Mouse (Mus musculus) liver, adult 2 months (tissue): ENCODE results near the gene Zfp106. TPM values are rescaled to one million over a fixed set of nuclear protein-coding genes. Genes with fewer than 3 reads are reported as not detected.

Experiments used
- DNase-seq: peaks from one replicate; pipeline ENCODE4 v3.0.0-alpha.2; 2011; ENCODE audit warnings: low read depth, low spot score; ENCODE audit errors: extremely low read depth
- H3K27ac ChIP-seq: fragments of 200-500 bp; replicated peaks from 2 replicates; pipeline ENCODE4 v1.5.1; 2012; ENCODE audit warnings: low read depth, mild to moderate bottlenecking, control low read depth, inconsistent platforms, low read length; ENCODE audit not compliant: insufficient read depth
- H3K27me3 ChIP-seq: fragments of 200-500 bp; 2 replicates; pipeline ENCODE4 v1.6.1; 2012; ENCODE audit warnings: mild to moderate bottlenecking, moderate library complexity, low read length, inconsistent platforms; ENCODE audit not compliant: control insufficient read depth, insufficient read depth
- H3K36me3 ChIP-seq: fragments of 200-500 bp; 2 replicates; pipeline ENCODE4 v1.6.1; 2012; ENCODE audit warnings: low read length, inconsistent platforms; ENCODE audit not compliant: control insufficient read depth, insufficient read depth
- H3K4me1 ChIP-seq: fragments of 200-500 bp; 2 replicates; pipeline ENCODE4 v1.6.1; 2011; ENCODE audit warnings: low read length; ENCODE audit not compliant: control insufficient read depth, insufficient read depth
- H3K4me3 ChIP-seq: fragments of 200-500 bp; 2 replicates; pipeline ENCODE4 v1.5.1; 2011; ENCODE audit warnings: low read depth, mild to moderate bottlenecking, control low read depth, low read length, moderate library complexity; ENCODE audit not compliant: insufficient read depth
- H3K79me2 ChIP-seq: fragments of 200-500 bp; 2 replicates; pipeline ENCODE4 v1.6.1; 2012; ENCODE audit warnings: inconsistent platforms, mild to moderate bottlenecking, low read length, moderate library complexity; ENCODE audit not compliant: control insufficient read depth, insufficient read depth
- H3K9ac ChIP-seq: fragments of 200-500 bp; 2 replicates; pipeline ENCODE4 v1.6.1; 2012; ENCODE audit warnings: low read depth, mild to moderate bottlenecking, control low read depth, inconsistent platforms, low read length
- CTCF ChIP-seq: fragments of 200-500 bp; IDR thresholded peaks from 2 replicates; pipeline ENCODE4 v1.5.1; 2011; ENCODE audit warnings: low read depth, low read length, control low read depth
- POLR2A ChIP-seq: fragments of 200-500 bp; IDR thresholded peaks from 2 replicates; pipeline ENCODE4 v1.6.1; 2011; ENCODE audit warnings: low read length, control low read depth; ENCODE audit not compliant: insufficient read depth; ENCODE audit errors: extremely low read depth
- whole genome bisulfite sequencing: fragments of 180-500 bp; shearing (Covaris S2); methylation state at CpG from one replicate; pipeline ENCODE4 v1.1.7; 2018; 5-methylcytosine and 5-hydroxymethylcytosine counted together
- polyA plus RNA-seq: library from polyadenylated mRNA; depleted of rRNA; stranded (reverse); fragments of >200 nt; gene quantifications from 2 replicates; pipeline ENCODE4 v1.2.3, GENCODE M21; 2012
- total RNA-seq: library from RNA; depleted of rRNA; stranded (reverse); fragments of >200 nt; gene quantifications from 2 replicates; pipeline ENCODE4 v1.2.3, GENCODE M21; 2014

Zfp106 gene
- total and polyA plus RNA-seq, 2 experiments: 30.1 to 34.6 TPM

DNA sequence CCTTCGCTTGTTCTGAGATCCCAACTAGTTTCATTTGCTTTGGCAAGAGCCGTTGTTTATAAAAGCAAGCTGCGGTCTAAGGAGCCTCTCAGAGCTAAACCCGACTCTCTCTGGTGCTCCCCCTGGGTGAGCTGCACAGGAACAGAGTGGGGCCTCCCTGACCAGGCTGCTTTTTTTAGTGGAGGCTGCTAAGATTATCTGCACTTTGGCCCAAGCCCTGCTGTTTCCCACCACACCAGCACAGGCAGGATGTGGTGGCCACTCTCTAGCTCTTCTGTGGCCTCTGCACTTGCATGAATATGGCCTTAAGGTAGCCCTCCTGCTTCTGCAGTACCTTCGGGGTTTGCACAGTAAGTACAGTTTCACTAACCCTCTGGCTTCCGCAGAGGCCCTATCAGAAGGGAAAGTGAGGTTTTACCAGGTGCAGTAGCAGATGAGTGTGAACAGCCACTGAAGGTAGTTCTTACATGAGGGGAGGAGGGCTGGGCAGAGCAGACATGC, 63.6 kb downstream of the Zfp106 start:
- 31% methylated on average over 6 of the region's 6 CpGs for WGBS
- no peak for DNase-seq
- Histone ChIP-seq H3K27ac (no peak overlapping the region), H3K4me1 (no peaks in the 10 kb centered on the region), H3K27me3 (no peaks in the 10 kb centered on the region), H3K79me2 (no peaks in the 10 kb centered on the region), H3K36me3 (no peaks in the 10 kb centered on the region), H3K9ac (no peak overlapping the region; the same call in 1 of the 2 replicates), H3K4me3 (no peak overlapping the region)
- TF ChIP-seq CTCF (no peak), POLR2A (no peak)

DNA sequence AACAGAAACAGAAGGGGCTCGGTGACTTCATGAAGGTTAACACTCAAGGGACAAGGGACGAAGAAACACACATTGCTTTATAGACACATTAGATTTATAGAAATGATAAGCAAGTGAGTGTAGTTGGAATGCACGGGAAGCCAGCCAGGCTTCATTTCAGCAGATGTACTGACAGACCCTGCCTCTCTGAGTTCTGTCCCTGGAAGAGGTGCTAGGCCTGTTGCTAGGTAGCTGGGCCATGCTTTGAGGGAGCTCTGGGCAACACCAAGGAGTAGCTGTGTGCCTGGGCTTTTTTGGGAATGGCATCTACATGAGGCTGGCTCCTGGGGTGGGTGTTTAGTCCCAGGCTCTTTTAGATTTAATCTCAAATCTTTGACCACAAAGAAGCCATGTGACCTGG, 67.1 kb downstream of the Zfp106 start:
- H3K4me3 ChIP-seq: no peak overlapping the region
- no peaks in the 10 kb centered on the region for H3K4me1 ChIP-seq
- H3K79me2 ChIP-seq: no peaks in the 10 kb centered on the region
- no peaks in the 10 kb centered on the region for H3K36me3 ChIP-seq
- TF ChIP-seq CTCF: no peak
- TF ChIP-seq POLR2A: no peak
- DNase-seq: no peak
- no peaks in the 10 kb centered on the region for H3K27me3 ChIP-seq
- no peak overlapping the region for H3K27ac ChIP-seq
- 91% methylated on average over 3 of the region's 3 CpGs for WGBS
- no peak overlapping the region for H3K9ac ChIP-seq

DNA sequence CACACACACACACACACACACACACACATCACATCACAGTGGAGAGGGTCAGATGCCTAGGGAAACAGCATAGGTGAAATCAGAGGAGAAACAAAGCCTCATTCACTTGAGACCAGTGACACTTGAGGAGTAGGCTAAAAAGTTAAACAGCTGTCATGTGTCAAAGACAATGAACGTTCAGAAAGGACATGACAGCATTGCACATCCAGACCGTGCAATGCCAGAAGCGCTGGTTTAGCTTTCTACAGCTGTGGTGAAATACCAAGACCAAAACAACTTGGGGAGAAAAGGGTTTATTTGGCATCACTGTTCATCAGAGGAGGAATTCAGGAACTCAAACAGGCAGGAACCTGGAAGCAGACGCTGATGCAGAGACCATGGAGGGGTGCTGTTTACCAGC, 70.4 kb downstream of the Zfp106 start:
- Histone ChIP-seq H3K4me1 (no peaks in the 10 kb centered on the region), H3K36me3 (no peaks in the 10 kb centered on the region), H3K27me3 (no peaks in the 10 kb centered on the region), H3K9ac (no peak overlapping the region), H3K79me2 (no peaks in the 10 kb centered on the region), H3K27ac (no peak overlapping the region), H3K4me3 (no peak overlapping the region)
- DNase-seq: no peak
- 74% methylated on average over 4 of the region's 4 CpGs for WGBS
- TF ChIP-seq CTCF (no peak), POLR2A (no peak)

DNA sequence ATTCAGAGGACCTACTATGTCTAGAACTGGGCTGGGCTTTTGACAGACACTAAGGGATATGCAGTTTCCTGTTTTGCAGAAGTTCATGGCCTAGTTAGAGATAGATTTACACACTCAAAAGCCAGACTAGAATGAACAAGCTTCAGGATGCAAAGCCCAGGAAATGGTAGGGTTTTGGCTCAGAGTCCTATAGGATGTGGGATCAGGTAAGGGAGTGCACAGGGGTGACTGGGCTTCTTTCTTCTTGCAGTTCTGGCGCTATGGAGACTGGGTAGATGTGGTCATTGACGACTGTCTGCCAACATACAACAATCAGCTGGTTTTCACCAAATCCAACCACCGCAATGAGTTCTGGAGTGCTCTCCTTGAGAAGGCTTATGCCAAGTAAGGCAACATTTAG, 79.4 kb downstream of the Zfp106 start:
- no peaks in the 10 kb centered on the region for H3K27me3 ChIP-seq
- H3K79me2 ChIP-seq: no peaks in the 10 kb centered on the region
- no peak overlapping the region for H3K4me3 ChIP-seq
- H3K4me1 ChIP-seq: 0 out of 2 replicates have a peak, but pooled peaks cover 3% of the 10 kb centered on the region
- TF ChIP-seq CTCF (no peak), POLR2A (no peak)
- no peak overlapping the region for H3K27ac ChIP-seq
- 87% methylated on average over 3 of the region's 3 CpGs for WGBS
- H3K36me3 ChIP-seq: no peaks in the 10 kb centered on the region
- DNase-seq: no peak
- H3K9ac ChIP-seq: no peak overlapping the region

DNA sequence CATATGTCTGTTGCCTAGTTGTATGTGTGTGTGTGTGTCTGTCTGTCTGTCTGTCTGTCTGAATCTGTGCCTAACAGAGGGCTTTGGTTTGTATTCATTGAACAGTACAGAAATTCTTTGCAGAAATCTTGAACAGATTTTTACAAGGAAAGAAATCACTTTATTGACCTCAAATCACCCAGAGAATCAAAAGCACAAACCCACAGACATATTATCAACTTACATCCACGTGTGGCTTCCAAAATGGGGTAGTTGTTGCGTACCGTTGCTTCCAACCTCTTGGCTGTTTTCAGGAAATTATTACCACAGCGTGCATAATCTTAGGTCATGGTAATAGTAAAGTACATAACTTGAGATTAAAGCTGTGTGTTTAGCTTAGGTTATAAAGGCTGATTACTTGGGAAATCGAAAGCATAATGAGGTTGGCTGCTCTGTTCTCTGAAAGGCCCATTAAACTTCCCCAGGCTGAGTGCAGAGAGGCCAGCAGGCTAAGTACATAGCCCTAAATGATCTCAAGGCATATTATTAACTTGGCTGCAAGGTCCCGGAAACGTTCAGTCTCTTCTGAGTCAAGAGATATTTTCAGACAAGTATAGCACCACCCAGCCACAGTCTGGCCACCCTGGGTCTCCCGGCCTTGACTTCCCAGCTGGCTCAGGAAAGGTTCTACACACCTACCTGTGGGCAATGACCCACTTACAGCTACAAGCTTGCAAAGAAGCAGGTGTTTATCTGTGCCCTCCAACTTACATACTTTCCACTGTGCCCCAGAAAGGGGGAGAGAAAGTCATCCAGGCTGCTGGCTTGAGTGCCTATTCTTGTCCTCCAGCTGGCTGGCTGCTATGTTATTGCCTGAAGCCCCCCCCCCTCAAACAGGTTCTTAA, 80.9 kb downstream of the Zfp106 start:
- 0 out of 2 replicates have a peak, but pooled peaks cover 3% of the 10 kb centered on the region for H3K4me1 ChIP-seq
- no peak for TF ChIP-seq POLR2A
- no peak for TF ChIP-seq CTCF
- H3K27ac ChIP-seq: no peak overlapping the region; the same call in 1 of the 2 replicates
- H3K79me2 ChIP-seq: no peaks in the 10 kb centered on the region
- H3K9ac ChIP-seq: no peak overlapping the region
- no peak overlapping the region for H3K4me3 ChIP-seq
- 73% methylated on average over 8 of the region's 8 CpGs for WGBS
- no peaks in the 10 kb centered on the region for H3K27me3 ChIP-seq
- DNase-seq: no peak
- H3K36me3 ChIP-seq: no peaks in the 10 kb centered on the region

DNA sequence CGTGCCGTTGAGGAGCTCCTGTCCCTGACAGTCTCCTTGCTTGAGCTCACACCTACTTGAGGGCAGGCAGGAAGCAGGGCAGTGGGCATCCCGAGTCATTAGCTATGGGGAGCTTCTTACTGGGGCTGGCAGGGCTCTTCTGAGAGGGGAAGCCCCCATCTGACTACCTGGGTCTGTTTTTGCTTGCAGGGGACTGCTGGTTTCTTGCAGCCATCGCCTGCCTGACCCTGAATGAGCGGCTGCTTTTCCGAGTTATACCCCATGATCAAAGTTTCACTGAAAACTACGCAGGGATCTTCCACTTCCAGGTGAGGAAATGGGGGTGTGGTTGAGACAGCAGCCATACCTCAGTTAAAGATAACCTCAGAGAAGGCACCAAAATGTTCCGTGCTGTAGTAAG, 81.7 kb downstream of the Zfp106 start:
- H3K27ac ChIP-seq: no peak overlapping the region
- no peak overlapping the region for H3K4me3 ChIP-seq
- H3K36me3 ChIP-seq: no peaks in the 10 kb centered on the region
- TF ChIP-seq CTCF (no peak), POLR2A (no peak)
- H3K27me3 ChIP-seq: no peaks in the 10 kb centered on the region
- 89% methylated on average over 8 of the region's 8 CpGs for WGBS
- DNase-seq: no peak
- no peak overlapping the region for H3K9ac ChIP-seq
- no peaks in the 10 kb centered on the region for H3K79me2 ChIP-seq
- H3K4me1 ChIP-seq: 0 out of 2 replicates have a peak, but pooled peaks cover 3% of the 10 kb centered on the region
